Mouse (Mus musculus) cerebellum, postnatal 4 days (tissue): ENCODE measurements at regions not wholly inside any gene's neighbourhood (a gene's known extent, or its start where the extent isn't known, plus 50 kb on each side); places are given as distances from the start of the nearest gene placed in this dataset.
"Not testable (repeated sequence)": the region's sequence is repeated elsewhere in the genome, so short reads cannot be mapped to it uniquely, and the experiment has no call there.

Experiments used
- DNase-seq, 2 experiments: peaks; one replicate each; pipeline ENCODE4 v3.0.0; 2022; ENCODE audit warnings: low spot score in 2 of 2, mixed read lengths in 1 of 2

- DNase-seq, result no peak
Measured at GRCm38 (mm10) chr1:161621291-161621690, 126.8 kb downstream of the Tnfsf18 start.

GRCm38 (mm10) chr1:161614091-161614490 is 119.6 kb downstream of the Tnfsf18 start:
- DNase-seq, result not testable (repeated sequence)

GRCm38 (mm10) chr1:161613658-161614057 is 119.2 kb downstream of the Tnfsf18 start:
- not testable (repeated sequence) for DNase-seq

GRCm38 (mm10) chr1:161607446-161607845 is 113.0 kb downstream of the Tnfsf18 start:
- DNase-seq, result no peak

- no peak for DNase-seq
Measured at GRCm38 (mm10) chr1:161602150-161602549, 107.7 kb downstream of the Tnfsf18 start.

GRCm38 (mm10) chr1:161601167-161601566 is 106.7 kb downstream of the Tnfsf18 start:
- no peak for DNase-seq

- no peak for DNase-seq
Measured at GRCm38 (mm10) chr1:161598167-161598566, 103.7 kb downstream of the Tnfsf18 start.

GRCm38 (mm10) chr1:161576530-161576929 is 82.1 kb downstream of the Tnfsf18 start:
- DNase-seq, result no peak

- peak in 1 of 2 experiments; percentile 3 for DNase-seq
Measured at GRCm38 (mm10) chr1:161575939-161576338, 81.5 kb downstream of the Tnfsf18 start.

- DNase-seq, result no peak
Measured at GRCm38 (mm10) chr1:161575171-161575570, 80.7 kb downstream of the Tnfsf18 start.

- DNase-seq, result no peak
Measured at GRCm38 (mm10) chr1:161570762-161571161, 76.3 kb downstream of the Tnfsf18 start.

- DNase-seq, result no peak
Measured at GRCm38 (mm10) chr1:161567826-161568225, 73.4 kb downstream of the Tnfsf18 start.

GRCm38 (mm10) chr1:161560368-161560767 is 65.9 kb downstream of the Tnfsf18 start:
- no peak for DNase-seq
